Mouse (Mus musculus) brain, embryonic 18.5 days (tissue): ENCODE measurements around the gene Troap.

Source experiments
- DNase-seq: peaks from one replicate; pipeline ENCODE4 v3.0.0-alpha.2; 2012; ENCODE audit warnings: low read depth, low spot score

Gene Troap

DNA sequence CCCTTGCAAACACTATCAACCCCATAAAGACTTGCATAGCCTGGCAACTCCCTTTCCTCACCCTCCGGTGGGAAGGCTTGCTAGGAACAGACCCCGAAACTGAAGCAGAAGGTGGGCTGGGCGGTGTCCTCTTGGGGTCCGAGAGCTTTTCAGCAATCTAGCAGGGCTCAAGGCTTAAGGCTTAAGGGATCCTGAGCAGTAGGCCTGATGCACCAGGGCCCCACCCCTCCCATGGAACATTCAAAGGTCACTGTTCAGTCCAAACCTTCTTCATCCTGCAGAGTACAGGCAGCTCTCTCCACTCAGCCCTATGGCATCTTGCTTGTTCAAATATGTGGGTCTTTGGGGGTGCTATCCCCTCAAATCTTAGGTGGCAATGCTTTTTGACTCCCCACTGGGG is 11.6 kb downstream of the Troap start:
- no peak for DNase-seq

DNA sequence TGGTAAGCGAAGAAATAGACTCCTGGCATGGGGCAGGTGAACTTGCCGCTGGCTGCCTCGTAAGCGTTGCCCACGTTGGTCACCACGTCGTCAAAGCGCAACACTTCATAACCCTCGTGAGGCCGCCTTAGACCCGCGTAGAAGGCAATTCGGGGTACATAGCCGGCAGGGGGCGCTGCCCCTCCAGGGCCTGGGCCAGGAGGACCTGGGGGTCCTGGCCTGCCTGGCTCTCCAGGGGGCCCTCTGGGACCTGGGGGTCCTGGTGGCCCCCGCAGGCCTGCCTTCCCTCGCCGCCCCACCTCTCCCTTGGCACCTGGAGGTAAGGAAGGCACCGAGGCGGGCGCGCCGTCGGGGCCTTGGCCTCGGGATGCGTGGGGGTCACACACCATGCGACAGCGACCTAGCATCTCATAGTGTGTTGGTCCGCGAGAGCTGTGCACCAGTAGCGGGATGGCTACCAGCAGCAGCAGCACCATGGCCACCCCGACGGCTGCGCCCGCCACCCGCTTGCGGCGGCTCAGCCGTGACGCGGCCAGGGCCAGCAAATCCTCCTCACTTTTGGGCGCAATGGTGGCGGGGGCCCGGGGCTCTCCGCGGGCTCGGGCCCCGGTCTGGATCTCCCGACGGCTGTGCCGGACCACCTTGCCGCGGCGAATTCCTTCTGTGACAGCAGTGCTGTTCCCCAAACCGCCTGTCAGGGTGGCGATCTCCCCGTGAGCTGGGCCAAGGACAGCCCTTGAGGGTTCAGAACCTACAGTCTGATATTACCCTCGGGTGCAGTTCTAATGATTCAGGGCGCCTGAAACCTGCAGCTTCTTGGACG is 13.1 kb downstream of the Troap start, which contains the start of gene C1ql4:
TSS of gene C1ql4 (minus strand) at position 565 of the 823 bp plus-strand sequence.
- no peak for DNase-seq

DNA sequence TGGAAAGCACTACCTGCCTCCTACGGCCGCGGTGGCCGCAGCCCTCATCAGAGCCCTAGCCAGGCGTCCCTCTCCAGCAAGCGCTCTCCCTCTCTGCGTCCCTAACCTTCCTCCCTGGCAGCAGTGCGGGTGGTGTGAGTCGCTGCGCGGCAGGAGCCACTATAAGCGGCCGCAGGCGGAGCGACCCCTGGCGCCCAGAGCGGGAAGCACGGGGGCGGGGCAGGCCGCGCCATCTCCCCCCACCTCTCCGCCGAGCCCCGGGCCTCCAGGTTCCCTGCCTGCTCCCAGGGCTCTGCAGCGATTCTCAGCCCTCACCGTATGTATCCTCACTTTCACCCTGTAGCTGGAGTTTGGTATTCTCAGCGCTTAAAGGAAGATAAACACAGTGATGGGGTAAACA is 13.9 kb downstream of the Troap start:
- DNase-seq, result no peak

DNA sequence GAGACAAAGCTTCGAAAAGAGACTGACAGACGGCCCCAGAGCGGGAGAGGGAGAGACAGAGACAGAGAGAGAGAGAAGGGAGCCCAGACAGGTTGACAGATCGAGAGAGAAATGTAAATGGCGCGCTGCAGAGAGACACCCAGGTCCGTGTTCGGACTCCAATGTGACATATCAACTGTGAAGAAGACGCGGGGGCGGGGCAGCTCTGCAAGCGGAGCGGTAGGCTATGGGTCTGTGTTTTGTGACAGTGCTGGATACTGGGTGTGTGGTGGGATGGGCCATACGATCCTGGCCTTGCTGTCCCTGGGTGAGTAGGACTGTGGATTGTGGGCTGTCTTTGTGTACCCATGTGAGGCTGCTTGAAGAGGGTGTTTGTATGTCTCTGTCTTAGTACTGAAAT is 14.7 kb downstream of the Troap start:
- no peak for DNase-seq

- no peak for DNase-seq
Measured at GRCm38 (mm10) chr15:99092870-99093269, 18.5 kb downstream of the Troap start, which contains the start of gene Dnajc22. Gene Dnajc22 (plus strand): TSS chr15:99093170.

- no peak for DNase-seq
Measured at GRCm38 (mm10) chr15:99093291-99094258, 19.2 kb downstream of the Troap start.

GRCm38 (mm10) chr15:99094631-99095270 is 20.4 kb downstream of the Troap start:
- no peak for DNase-seq

GRCm38 (mm10) chr15:99095356-99095755 is 21.0 kb downstream of the Troap start:
- DNase-seq, result no peak

GRCm38 (mm10) chr15:99096061-99096793 is 21.9 kb downstream of the Troap start:
- DNase-seq, result no peak

DNA sequence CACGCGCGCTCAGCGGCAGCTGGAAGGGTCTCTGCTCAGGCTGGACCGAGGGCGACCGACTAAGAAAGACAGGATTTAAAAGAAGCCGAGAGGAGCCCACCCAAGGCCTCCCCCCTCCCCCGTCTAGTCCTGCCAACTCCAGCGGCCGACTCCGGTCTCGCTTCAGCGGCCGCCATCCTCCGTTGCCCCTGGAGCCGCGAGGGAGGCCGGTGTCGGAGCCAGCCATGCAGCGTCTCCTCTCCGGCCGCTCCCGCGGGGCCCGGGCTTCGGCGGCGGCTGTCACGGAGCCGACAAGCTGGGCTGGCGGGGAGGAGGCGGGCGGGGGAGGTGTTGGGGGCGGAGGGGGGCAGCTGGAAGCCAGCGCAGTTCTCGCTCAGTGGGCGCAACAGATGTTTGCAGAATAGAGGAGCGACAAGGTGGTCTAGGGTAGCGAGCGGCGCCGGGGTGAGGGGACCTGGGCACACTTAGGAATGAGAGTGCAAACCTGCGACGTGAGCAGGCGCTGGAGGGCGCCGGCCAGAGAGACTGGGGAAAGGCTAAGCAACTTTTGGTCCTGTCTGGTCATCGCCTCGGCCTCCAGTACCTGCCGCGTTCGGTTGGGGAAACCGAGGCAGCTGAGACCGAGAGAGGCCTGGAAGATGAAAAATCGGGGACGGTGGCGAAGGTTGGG is 22.6 kb downstream of the Troap start:
- no peak for DNase-seq

DNA sequence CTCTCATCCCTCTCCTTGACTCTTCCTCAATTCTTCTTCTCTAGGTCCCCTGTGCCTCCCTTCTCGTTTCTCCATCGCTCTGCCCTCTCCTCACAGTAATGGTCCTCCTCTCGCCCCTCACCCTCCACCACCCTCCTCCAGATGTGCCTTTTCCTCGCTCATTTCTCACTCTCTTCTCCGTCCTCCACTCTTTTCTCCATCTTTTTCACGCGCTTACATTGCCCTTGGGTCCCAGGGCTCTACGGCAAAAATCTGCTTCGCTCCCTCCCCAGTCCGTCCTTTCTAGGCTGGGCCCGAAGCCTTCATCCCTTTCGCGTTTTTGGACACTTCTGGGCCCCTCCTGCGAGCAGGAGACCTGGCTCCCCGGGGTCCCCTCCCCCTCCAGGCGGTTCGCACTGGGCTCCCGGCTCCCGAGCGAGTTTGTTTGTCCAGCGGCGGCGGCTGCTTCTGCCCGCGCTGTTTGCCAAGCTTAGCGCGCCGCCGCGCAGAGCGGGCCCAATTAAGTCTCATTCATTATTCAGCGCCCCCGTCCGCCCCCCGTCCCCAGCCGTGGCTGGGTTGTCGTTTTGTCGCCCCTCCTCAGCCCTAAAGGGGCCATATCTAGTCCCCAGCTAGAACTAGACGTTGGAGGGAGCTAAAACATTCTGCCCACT is 23.6 kb downstream of the Troap start:
- DNase-seq, result no peak

- no peak for DNase-seq
Measured at GRCm38 (mm10) chr15:99098493-99098861, 24.1 kb downstream of the Troap start.

DNA sequence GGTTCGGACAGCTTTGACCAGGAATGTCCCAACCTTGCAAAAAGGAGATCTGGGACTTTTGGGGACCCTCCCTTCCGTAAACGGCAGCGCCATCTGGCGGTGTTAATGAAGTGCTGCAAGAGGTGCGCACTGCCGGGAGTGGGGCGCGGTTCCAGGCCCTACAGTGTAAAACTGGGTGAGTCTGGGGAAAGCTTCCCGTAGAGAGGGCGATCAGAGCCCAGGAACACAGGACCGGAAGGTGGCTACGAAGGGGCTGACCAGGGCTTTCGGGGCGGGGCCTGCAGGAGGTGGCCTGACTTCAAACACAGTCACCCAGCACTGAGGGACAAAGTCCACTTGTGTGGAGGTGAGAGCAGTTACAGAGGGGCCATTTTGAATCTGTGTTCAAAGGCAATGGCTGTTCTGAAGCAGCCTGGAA is 24.8 kb downstream of the Troap start:
- DNase-seq, result no peak

GRCm38 (mm10) chr15:99099984-99100383 is 25.6 kb downstream of the Troap start:
- DNase-seq, result no peak

GRCm38 (mm10) chr15:99105238-99105637 is 30.9 kb downstream of the Troap start:
- DNase-seq, result no peak

GRCm38 (mm10) chr15:99107866-99108265 is 33.5 kb downstream of the Troap start:
- DNase-seq, result no peak

DNA sequence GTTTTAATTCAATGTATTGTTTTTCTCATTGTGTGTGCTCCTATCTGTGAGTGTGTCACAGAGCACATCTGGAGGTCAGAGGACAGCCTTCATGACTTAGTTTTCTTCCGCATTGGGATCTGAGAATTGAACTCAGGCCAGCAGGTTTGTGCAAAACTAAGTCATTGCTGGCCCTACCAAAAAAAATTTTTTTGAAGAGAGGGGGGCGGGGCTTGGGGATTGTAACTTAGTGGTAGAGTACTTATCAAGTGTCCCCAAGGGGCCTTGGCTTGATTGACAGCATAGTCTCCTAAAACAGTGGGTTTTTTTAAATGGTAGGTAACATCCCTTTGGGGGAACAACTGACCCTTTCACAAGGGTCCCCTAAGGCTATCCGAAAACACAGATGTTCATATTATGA is 36.8 kb downstream of the Troap start:
- no peak for DNase-seq

- no peak for DNase-seq
Measured at GRCm38 (mm10) chr15:99111809-99112208, 37.4 kb downstream of the Troap start.

GRCm38 (mm10) chr15:99112843-99113395 is 38.5 kb downstream of the Troap start:
- no peak for DNase-seq
